Mouse (Mus musculus) hindbrain, embryonic 14.5 days (tissue): Measurements from ENCODE around the gene Zfp61. TPM values are rescaled to one million over a fixed set of nuclear protein-coding genes. Genes with fewer than 3 reads are reported as not detected.
"Not testable (repeated sequence)": the region's sequence is repeated elsewhere in the genome, so short reads cannot be mapped to it uniquely, and the experiment has no call there.

Experiments
- ATAC-seq: fragments of 200-750 bp; cut with Nextera tagmentation; 2 replicates; pipeline ENCODE4 v1.8.0; 2017; ENCODE audit warnings: moderate number of reproducible peaks, mild to moderate bottlenecking, moderate TSS enrichment, moderate library complexity; ENCODE audit not compliant: low FRiP score
- DNase-seq: peaks from one replicate; pipeline ENCODE4 v3.0.0-alpha.2; 2015; ENCODE audit warnings: low spot score
- H3K27ac ChIP-seq: fragments of 300-500 bp; sonication (generic); 2 replicates; pipeline ENCODE4 v1.5.1; 2014; ENCODE audit warnings: mild to moderate bottlenecking, moderate library complexity
- H3K27me3 ChIP-seq: fragments of 300-500 bp; sonication (generic); 2 replicates; pipeline ENCODE4 v1.6.1; 2014; ENCODE audit warnings: mild to moderate bottlenecking, low read length, mixed read lengths; ENCODE audit not compliant: control insufficient read depth, insufficient read depth
- H3K36me3 ChIP-seq: fragments of 300-500 bp; sonication (generic); replicated peaks from 2 replicates; pipeline ENCODE4 v1.6.1; 2014; ENCODE audit not compliant: control insufficient read depth, insufficient read depth
- H3K4me1 ChIP-seq: fragments of 300-500 bp; sonication (generic); replicated peaks from 2 replicates; pipeline ENCODE4 v1.6.1; 2014; ENCODE audit warnings: antibody characterized with exemption, low read length, mixed read lengths; ENCODE audit not compliant: control insufficient read depth, insufficient read depth
- H3K4me2 ChIP-seq: fragments of 300-500 bp; sonication (generic); replicated peaks from 2 replicates; pipeline ENCODE4 v1.6.1; 2014; ENCODE audit warnings: mild to moderate bottlenecking, moderate library complexity
- H3K4me3 ChIP-seq: fragments of 300-500 bp; sonication (generic); replicated peaks from 2 replicates; pipeline ENCODE4 v1.5.1; 2014; ENCODE audit warnings: mild to moderate bottlenecking, low read length
- H3K9ac ChIP-seq: fragments of 300-500 bp; sonication (generic); 2 replicates; pipeline ENCODE4 v1.6.1; 2014
- H3K9me3 ChIP-seq: fragments of 300-500 bp; sonication (generic); 2 replicates; pipeline ENCODE4 v1.6.1; 2016; ENCODE audit warnings: low read length; ENCODE audit not compliant: control insufficient read depth
- WGBS: fragments of 180-500 bp; shearing (Covaris S2); extraction: QIAGEN DNeasy Blood & Tissue Kit; methylation state at CpG from one replicate; pipeline ENCODE4 v1.1.7; 2014; 5-methylcytosine and 5-hydroxymethylcytosine counted together
- polyA plus RNA-seq: library from polyadenylated mRNA; unstranded; fragments of >200 nt; fragmentation: Nextera tagmentation; extraction: Ambion mirVana; gene quantifications from 2 replicates; pipeline ENCODE4 v1.2.1, GENCODE M21; 2014

Zfp61 gene
- polyA plus RNA-seq, 1 experiment from 2014 or later = 34.0 TPM

DNA sequence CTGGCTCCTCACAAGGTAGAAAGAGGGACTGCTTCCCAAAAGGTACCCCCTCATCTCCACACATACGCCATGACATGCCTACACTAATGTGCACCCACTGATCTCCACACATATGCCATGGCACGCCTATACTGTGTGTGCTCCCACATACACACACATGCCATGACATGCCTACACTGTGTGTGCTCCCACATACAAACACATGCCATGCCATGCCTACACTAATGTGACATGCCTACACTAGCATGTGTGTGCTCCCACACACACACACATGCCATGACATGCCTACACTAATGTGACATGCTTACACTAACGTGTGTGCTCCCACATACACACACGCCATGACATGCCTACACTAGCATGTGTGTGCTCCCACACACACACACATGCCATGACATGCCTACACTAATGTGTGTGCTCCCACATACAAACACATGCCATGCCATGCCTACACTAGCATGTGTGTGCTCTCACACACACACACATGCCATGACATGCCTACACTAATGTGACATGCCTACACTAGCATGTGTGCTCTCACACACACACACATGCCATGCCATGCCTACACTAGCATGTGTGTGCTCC is 10.8 kb downstream of the Zfp61 start:
- H3K27me3 ChIP-seq = no peaks in the 10 kb centered on the region
- no peak overlapping the region for H3K9ac ChIP-seq
- H3K4me3 ChIP-seq = no peak overlapping the region
- H3K4me1 ChIP-seq = no peaks in the 10 kb centered on the region
- no peak overlapping the region for H3K4me2 ChIP-seq
- ATAC-seq (no peak), DNase-seq (no peak)
- WGBS = 95% methylated on average over 4 of the region's 4 CpGs
- H3K36me3 ChIP-seq = peaks cover 78% of the 10 kb centered on the region
- no peaks in the 10 kb centered on the region for H3K9me3 ChIP-seq
- H3K27ac ChIP-seq = no peak overlapping the region

GRCm38 (mm10) chr7:24288512-24288911 is 12.5 kb downstream of the Zfp61 start:
- H3K9ac ChIP-seq = no peak overlapping the region
- ATAC-seq (no peak), DNase-seq (no peak)
- H3K4me1 ChIP-seq = no peaks in the 10 kb centered on the region
- WGBS = 91% methylated on average over 6 of the region's 6 CpGs
- no peak overlapping the region for H3K27ac ChIP-seq
- no peak overlapping the region for H3K4me3 ChIP-seq
- H3K27me3 ChIP-seq = no peaks in the 10 kb centered on the region
- H3K36me3 ChIP-seq = peaks cover 61% of the 10 kb centered on the region
- H3K4me2 ChIP-seq = no peak overlapping the region
- H3K9me3 ChIP-seq = no peaks in the 10 kb centered on the region

DNA sequence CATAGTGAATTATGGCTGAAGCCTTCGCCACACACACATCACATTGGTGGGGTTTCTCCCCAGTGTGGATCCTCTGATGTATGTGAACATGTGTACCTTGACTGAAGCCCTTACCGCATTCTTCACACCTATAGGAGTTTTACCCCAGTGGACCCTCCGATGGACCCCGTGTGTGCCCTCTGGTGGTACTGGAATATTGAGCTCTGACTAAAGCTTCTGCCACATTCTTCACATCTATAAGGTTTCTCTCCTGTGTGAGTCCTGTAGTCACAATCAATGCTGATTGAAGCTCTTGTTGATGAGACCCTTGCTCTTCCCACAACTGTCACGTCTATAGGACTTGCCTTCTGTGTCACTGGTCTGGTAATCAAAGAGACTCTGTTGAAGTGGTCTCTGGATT is 13.4 kb downstream of the Zfp61 start:
- Histone ChIP-seq H3K9me3 (no peaks in the 10 kb centered on the region), H3K36me3 (peaks cover 54% of the 10 kb centered on the region)
- WGBS = 87% methylated on average over 5 of the region's 5 CpGs

DNA sequence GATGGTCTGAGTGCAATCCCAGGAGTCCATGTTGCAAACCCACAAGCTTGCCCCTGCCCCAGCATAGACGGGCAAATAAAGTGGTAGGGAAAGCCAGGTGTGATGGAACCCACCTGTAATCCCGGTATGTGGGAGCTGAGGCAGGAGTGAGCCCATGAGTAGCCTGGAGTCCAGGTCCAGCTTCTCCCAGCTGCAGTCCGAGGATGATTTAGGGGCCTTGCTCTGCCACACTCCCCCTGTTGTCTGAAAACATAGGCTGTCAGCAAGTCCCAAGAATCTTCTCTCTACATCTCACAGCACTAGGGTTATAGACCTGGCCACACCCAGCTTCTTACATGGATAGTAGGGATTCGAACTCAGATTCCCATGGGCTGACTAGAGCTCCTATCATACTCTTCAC is 14.1 kb downstream of the Zfp61 start:
- Histone ChIP-seq H3K36me3 (peaks cover 47% of the 10 kb centered on the region), H3K9me3 (no peaks in the 10 kb centered on the region), H3K9ac (no peak overlapping the region), H3K27me3 (no peaks in the 10 kb centered on the region), H3K4me2 (no peak overlapping the region), H3K4me3 (no peak overlapping the region), H3K4me1 (no peaks in the 10 kb centered on the region), H3K27ac (no peak overlapping the region)
- WGBS = 87% methylated on average over 4 of the region's 4 CpGs
- DNase-seq = no peak
- ATAC-seq = no peak

More for the DNA sequence above, 13.4 kb downstream of the Zfp61 start:
- no peaks in the 10 kb centered on the region for H3K27me3 ChIP-seq
- H3K4me2 ChIP-seq = no peak overlapping the region
- no peak overlapping the region for H3K9ac ChIP-seq
- H3K27ac ChIP-seq = no peak overlapping the region
- no peak overlapping the region for H3K4me3 ChIP-seq
- DNase-seq (no peak), ATAC-seq (no peak)
- no peaks in the 10 kb centered on the region for H3K4me1 ChIP-seq

DNA sequence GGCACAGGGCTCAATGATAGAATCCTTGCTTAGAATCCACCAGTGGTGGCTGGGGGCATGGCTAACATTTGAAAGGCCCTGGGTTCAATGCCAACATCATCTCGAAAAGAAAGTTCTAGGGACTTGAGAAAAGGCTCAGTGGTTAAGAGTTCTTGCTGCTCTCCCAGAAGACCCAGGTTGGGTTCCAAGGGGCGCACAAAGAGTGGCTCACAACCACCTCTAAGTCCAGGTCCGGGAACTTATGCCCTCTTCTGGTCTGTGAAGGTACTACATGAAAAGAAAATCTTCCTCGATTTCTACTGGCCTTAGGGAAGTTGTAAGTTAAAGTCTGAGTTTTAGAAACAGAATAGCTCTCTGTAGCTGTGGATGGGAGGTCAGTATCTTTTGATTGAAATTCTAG is 14.9 kb downstream of the Zfp61 start:
- Histone ChIP-seq H3K4me3 (no peak overlapping the region), H3K27ac (no peak overlapping the region), H3K4me2 (no peak overlapping the region), H3K9ac (no peak overlapping the region), H3K9me3 (no peaks in the 10 kb centered on the region), H3K4me1 (no peaks in the 10 kb centered on the region), H3K36me3 (peaks cover 38% of the 10 kb centered on the region), H3K27me3 (no peaks in the 10 kb centered on the region)
- WGBS = 56% methylated on average over 4 of the region's 4 CpGs
- ATAC-seq (no peak), DNase-seq (no peak)

DNA sequence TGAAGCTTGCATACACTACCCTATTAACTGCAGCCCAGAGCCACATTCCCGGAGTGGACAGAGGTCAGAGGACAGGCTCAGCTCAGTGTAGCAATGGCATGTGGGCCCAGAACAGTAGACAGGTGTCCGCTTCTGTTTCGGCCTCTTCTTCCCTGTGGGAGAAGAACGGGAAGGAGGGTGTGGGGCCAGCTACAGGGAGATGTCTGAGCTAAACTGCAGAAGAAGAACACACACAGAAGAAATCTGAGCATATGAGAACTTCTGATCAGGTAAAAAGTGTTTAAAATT is 20.2 kb downstream of the Zfp61 start:
- Histone ChIP-seq H3K4me3 (no peak overlapping the region), H3K9me3 (no peaks in the 10 kb centered on the region), H3K9ac (no peak overlapping the region), H3K36me3 (peaks cover 7% of the 10 kb centered on the region), H3K27ac (no peak overlapping the region), H3K4me2 (no peak overlapping the region), H3K27me3 (no peaks in the 10 kb centered on the region), H3K4me1 (no peaks in the 10 kb centered on the region)
- no peak for DNase-seq
- no peak for ATAC-seq
- WGBS = 66% methylated on average over 4 of the region's 4 CpGs

DNA sequence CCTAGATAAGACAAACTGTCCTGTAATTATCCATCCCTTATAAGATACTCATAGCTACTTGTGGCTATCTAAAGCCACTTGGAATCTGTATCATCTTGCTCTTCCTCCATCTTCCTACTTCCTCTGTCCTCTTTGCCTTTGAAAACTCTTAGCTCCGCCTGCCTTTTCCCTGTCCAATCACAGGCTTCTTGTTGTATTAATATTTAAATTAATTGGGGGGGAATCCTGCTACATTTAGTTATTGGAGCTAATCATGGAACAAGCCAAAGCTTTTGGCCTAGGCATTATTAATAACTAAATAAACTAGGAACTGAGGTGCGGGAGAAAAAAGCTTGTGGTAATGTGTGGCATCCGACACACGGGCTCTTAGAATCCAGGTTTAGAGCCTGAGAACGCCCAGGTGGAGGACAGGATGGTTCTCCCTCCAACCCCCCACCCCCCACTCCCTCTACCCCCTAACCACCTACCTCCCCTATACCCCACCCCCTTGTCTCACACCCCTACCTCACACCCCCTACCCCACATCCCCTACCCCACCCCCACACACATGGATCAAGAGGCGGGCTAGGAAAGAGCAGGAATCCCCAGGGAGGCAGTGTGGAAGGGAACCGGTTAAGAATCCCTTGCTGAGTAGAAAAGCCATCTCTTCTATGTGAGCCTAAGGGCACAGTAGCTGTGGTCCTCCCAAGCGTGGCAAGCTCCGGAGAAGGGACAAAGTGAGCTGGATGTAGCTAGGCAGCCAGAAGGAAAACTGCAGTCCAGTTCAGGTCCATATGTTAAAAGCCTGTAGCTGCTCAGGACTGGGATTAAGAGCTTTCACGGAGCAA is 20.8 kb downstream of the Zfp61 start:
- H3K27ac ChIP-seq = no peak overlapping the region
- 65% methylated on average over 10 of the region's 10 CpGs for WGBS
- no peak for ATAC-seq
- H3K36me3 ChIP-seq = peaks cover 10% of the 10 kb centered on the region
- no peaks in the 10 kb centered on the region for H3K9me3 ChIP-seq
- H3K27me3 ChIP-seq = no peaks in the 10 kb centered on the region
- no peak overlapping the region for H3K4me2 ChIP-seq
- H3K4me3 ChIP-seq = no peak overlapping the region
- H3K4me1 ChIP-seq = no peaks in the 10 kb centered on the region
- H3K9ac ChIP-seq = no peak overlapping the region
- no peak for DNase-seq

- not testable (repeated sequence) for H3K27ac ChIP-seq, ATAC-seq, H3K27me3 ChIP-seq, H3K9me3 ChIP-seq, DNase-seq, H3K4me1 ChIP-seq, H3K4me3 ChIP-seq, H3K4me2 ChIP-seq, H3K9ac ChIP-seq
- 89% methylated on average over 3 of the region's 3 CpGs for WGBS
- peaks cover 25% of the 10 kb centered on the region for H3K36me3 ChIP-seq
Measured at GRCm38 (mm10) chr7:24278771-24279170, 22.3 kb downstream of the Zfp61 start.

- ATAC-seq (no peak), DNase-seq (no peak)
- Histone ChIP-seq H3K9me3 (no peaks in the 10 kb centered on the region), H3K36me3 (peaks cover 29% of the 10 kb centered on the region), H3K27ac (no peak overlapping the region), H3K4me2 (no peak overlapping the region), H3K9ac (no peak overlapping the region), H3K27me3 (no peaks in the 10 kb centered on the region), H3K4me1 (peaks cover 5% of the 10 kb centered on the region), H3K4me3 (no peak overlapping the region)
- 91% methylated on average over 4 of the region's 4 CpGs for WGBS
Measured at GRCm38 (mm10) chr7:24274456-24274855, 26.6 kb downstream of the Zfp61 start.
